Mouse (Mus musculus): ENCODE measurements at regions not wholly inside any gene's neighbourhood (a gene's known extent, or its start where the extent isn't known, plus 50 kb on each side); places are given as distances from the start of the nearest gene placed in this dataset.

DNA sequence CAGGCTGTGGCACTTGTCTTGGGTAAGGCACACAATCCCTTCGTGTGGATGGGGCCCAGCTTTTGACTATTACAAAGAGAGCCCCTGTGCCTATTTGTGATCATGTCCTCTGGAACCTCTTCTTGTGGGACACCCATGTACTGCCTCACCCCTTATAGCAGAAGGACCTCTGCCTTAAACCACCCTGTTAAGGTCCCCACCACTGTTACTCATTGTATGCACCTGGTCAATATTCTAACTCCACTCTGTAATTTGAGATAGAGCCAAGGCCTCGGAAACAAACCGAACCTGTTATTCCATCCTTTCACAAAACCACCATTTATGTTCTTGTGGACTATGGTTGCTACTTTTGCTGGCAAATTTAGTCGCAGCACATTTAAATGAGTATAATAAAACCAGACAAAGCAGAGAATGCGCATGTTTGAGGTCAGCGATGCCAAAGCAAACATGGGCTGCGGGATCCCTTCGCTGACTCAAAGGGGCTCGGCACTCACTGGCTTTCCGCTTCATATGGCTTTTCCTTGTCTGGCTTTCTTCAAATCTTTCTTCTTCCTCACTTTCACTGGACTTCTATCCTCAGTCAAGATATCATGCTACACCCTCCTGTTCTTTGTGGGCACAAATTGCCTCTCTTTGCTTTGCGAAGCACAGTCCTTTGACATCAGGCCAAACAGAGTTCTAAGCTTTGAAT, 129.9 kb upstream of the Fam3c start:
- no peak for TF ChIP-seq CTCF (IDR thresholded peaks at IDR 0.05; ENCODE audit: control insufficient read depth, insufficient read depth, insufficient read length)
- TF ChIP-seq MYOG (IDR thresholded peaks at IDR 0.05; ENCODE audit: control insufficient read depth, extremely low read depth, insufficient read length), result no peak
- TF ChIP-seq USF1 (IDR thresholded peaks at IDR 0.05; ENCODE audit: low read depth), result no peak
- TF ChIP-seq MAX (IDR thresholded peaks at IDR 0.05), result no peak
- no peak for TF ChIP-seq CEBPB (IDR thresholded peaks at IDR 0.05; ENCODE audit: low read depth)
- TF ChIP-seq MYOD1 (IDR thresholded peaks at IDR 0.05; ENCODE audit: control insufficient read depth, insufficient read length, low read depth), result no peak
- TF ChIP-seq FOSL1 (IDR thresholded peaks at IDR 0.05; ENCODE audit: insufficient read depth, low read length, poor library complexity, severe bottlenecking), result no peak

Measured in C2C12 (cell line).